Mouse (Mus musculus) embryo, embryonic 10 days (tissue): Measurements from ENCODE around the gene Cntf.

ENCODE experiments used
- DNase-seq: peaks from one replicate; pipeline ENCODE4 v3.0.0-alpha.2; 2015; ENCODE audit warnings: low spot score

Gene Cntf

DNA sequence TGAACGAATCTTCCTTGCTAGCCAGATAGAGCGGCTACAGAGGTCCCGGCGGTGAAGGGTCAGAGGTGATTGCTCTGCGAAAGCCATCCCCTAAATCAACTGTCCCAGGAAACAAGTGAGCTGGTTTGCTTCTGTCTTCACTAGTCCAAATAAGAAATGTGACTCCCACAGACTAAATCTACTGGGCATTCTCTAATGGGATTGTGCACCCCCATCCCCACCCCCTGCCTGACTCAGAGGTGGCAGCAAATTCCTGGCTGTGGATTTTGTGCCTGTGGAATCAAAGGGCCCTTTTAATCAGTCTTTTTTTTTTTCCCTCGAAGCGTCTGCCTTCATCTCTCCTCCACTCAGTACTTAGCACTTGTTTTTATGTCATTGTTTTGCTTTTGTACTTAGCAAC, at the start of gene Cntf:
Gene Cntf, minus strand, starts transcription at position 325 of the 400 bp plus-strand sequence.
- DNase-seq, result peak; percentile 40

GRCm38 (mm10) chr19:12813883-12814282, 48.5 kb upstream of the Cntf start:
- no peak for DNase-seq

- no peak for DNase-seq
These were observed 47.4 kb upstream of the Cntf start for GRCm38 (mm10) chr19:12812644-12813364.

DNA sequence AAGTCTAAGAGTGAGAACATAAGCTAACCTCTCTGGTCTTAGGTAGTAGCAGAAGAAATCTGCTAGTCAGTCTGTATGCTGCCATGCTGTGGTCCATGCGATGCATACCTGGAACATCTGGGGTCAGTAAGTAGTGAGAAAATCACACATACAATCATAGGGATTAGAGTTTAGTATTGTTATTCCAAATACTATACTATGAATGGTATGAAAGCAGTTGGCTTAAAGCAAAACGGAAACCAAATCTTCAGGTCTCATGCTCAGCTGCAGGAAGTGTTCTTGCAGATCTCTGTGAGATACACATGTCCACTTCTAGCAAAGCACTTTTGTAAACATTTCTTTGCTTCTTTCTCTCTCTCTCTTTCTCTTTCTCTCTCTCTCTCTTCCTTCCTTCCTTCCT, 40.8 kb upstream of the Cntf start:
- no peak for DNase-seq

DNA sequence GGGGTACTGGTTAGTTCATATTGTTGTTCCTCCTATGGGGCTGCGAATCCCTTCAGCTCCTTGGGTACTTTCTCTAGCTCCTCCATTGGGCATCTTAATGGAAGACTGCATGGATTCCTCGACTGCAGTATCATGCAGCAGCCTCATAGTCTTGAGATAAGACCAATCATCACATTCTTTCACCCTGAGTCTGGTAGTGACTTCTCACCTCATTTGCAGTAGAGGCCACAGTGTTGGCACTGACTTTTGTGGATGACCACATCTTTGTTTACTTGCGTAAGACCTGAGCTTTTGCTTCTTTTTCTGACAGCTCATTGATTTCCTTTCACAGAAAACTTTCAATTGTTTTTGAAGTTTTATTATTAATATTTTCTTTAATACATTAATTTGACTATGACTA, 40.3 kb upstream of the Cntf start:
- DNase-seq, result no peak

DNA sequence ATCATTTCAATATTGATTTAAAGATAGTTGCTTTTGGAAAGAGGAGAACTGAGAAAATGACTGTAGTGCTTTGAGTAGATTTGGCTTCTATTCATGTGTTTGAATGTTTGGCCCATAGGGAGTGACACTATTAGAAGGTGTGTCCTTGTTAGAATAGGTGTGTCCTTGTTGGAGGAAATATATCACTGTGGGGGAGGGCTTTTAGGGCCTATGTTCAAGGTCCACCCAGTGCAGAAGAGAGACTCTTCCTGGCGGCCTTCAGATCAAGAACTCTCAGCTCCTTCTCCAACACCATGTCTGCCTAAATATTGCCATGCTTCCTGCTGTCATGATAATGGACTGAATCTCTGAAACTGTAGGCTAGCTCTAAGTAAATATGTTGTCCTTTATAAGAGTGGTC, 38.8 kb upstream of the Cntf start:
- DNase-seq, result no peak

DNA sequence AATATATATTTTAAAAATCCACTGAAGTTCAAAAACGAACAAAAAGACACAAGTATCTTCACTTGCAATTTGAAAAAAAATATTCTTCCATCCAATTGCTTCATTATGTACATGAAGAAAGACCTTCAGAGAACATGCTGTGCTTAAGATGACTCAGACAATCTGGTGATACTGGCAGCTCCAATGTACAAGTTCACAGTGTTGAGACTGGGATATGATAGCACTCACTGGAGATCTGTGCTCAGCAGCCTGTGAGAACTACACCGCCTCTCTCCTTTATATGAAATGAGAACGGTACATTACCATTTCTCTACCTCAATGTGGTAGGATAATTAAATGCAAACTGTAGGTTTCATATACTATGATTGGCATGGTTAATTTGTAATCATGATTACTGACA, 37.4 kb upstream of the Cntf start:
- DNase-seq, result no peak

GRCm38 (mm10) chr19:12801046-12801445, 35.6 kb upstream of the Cntf start:
- DNase-seq, result no peak

DNA sequence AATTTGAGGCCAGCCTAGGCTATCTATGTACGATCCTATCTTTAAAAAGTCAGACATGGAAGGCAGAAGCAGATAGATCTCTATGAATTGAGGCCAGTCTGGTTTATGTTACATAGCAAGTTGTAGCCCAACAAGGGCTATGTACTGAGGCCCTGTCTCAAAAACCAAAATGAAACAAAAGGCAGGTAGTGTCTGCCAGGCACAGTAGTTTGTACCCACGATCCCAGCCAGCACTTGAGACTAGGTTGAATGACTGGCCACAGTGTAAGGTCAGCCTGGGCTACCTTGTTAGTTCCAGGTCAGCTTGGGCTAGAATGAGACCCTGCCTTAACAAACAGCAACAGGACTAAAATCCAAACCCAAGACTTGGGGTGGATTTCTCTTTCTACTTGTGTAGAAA, 35.2 kb upstream of the Cntf start:
- DNase-seq, result no peak

GRCm38 (mm10) chr19:12799081-12799480, 33.6 kb upstream of the Cntf start:
- DNase-seq, result no peak

GRCm38 (mm10) chr19:12798404-12798803, 33.0 kb upstream of the Cntf start:
- DNase-seq, result no peak

DNA sequence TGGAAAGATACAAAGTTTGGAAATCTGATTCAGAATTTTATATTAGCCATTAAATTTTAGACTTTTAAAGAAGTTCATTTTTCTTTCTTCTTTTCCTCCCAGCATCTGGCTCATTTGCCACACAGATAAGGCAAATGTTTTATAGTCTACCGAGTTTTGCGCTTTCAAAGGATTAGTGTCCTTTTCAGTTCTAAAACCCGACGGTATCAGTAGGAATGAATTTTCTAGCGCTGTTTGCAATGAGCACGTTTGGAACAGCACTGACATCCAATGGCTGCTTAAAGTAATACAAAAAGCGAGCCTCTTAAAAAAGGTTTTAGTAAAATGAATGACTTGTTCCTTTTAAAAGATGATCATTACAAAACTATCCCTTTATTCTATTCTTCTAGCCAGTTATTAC, 31.6 kb upstream of the Cntf start:
- peak; percentile 62 for DNase-seq

DNA sequence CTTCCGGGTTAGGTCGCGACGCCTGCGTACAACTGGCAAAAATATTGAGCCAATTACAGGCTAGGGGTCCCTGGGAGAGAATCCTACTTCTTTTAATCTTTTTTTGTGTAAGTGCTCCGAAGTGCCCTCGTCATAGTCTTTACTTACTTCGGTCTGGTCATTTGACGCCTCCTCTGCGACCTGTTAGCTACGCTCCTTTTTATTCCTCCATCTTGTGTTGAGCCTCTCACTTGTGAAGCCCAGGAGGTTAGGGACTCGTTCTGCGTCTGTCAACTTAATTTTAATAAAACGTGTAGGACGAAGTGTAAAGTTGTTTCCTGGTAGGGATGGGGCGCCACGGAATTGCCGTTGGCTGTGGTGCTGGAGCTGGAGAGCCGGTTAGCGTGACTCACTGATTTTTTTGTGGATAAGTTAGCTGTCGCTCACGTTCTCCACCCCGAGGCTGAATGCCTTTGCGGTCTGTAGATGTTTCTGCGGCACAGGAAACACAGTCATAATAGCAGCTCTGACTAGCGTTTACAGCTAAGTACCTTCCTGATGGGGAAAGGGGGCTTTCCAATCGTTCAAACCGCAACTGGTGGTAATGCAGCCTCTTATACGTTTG, 31.0 kb upstream of the Cntf start:
- peak; percentile 68 for DNase-seq

DNA sequence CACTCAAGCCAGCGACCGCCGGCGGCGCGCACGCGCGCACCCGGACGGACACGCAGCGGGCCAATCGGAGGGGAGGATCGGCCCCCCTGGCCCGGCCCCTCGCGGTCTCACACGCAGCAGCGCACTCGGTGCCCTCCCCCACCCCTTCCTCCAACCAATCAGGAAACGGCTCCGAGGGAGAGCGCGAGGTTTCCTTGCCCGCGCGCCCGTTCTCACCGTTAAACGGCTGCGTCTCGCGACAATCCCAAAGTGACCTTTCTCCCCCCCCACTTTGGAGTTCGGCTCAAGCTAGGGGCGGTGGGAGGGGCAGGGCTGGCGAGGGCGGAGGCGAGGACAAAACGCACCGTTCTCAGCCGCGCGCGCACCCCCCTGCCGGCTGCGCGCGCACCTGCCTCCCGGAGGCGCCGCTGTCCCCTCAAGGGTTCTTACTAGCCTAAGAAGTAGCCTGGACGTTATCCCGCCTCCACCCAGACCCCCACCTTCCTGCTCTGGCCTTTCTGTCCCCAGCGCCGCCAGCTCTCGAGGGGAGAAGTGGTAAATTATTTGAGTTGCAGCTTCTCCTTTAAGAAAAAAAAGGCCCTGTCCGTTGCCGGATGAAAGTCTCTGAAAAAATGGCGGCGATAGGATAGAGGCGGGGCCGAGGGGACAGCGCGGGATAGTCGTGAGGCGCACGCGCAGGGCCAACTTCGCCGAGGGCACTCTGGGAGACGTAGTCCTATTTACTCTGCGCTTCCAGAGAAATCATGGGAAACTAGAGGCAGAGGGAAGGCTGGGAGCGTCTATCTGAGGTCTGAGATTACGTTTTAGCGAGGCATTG, 30.3 kb upstream of the Cntf start, which contains the start of the genes Zfp91 and Lpxn:
Gene Zfp91, minus strand, starts transcription at position 616 of the 817 bp plus-strand sequence.
Gene Lpxn, plus strand, starts transcription at position 683 of the 817 bp plus-strand sequence.
- DNase-seq, result peak; percentile 98

DNA sequence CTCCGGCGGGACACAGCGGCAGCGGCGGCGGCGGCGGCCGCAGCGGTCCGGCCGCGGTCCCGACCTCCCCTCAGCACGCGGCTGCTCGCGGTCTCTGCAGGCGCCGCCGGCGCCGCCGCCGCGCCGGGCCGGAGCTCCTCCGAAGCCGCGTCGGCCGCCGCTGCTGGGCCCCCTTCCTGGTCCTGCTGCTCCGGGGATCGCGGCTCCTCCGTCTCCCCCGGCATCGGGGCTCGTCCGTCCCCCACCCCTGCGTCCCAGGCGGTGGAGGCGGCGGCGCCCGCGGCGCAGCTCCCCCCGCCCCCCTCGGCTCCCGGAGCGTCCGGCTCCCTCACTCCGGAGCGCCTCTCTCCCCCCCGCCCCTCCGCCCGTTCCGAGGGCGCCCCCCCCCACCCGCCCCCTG, 29.7 kb upstream of the Cntf start:
- no peak for DNase-seq

GRCm38 (mm10) chr19:12794056-12795044, 28.9 kb upstream of the Cntf start:
- DNase-seq, result peak; percentile 93

GRCm38 (mm10) chr19:12792374-12792773, 26.9 kb upstream of the Cntf start:
- DNase-seq, result no peak

GRCm38 (mm10) chr19:12787721-12788120, 22.3 kb upstream of the Cntf start:
- no peak for DNase-seq

DNA sequence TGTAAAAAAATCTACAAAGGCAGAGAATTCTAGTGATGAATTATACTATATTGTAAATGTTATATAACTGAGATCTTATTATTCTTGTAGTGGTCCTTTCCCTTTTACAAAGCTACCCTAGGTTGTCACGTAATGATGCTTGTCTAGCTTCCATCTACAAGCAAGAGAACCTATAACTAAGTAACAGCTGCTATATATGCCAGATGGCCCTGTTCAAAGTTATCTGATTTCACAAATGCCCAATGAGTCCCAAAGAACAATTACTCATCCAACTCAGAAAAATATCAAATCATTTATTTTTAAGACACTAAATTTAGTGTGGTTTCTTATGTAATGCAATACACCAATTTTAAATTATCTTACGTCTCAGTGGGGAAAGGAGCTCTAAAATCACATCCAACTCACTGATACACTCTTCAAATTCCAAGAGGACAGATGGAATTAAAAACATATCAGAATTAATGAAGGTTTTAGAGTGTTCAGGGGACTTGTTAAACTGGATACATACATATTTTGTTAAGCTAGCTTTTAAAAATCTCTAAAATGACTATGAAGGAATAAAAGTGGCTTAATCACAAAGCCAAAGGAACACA, 21.5 kb upstream of the Cntf start:
- DNase-seq, result no peak

DNA sequence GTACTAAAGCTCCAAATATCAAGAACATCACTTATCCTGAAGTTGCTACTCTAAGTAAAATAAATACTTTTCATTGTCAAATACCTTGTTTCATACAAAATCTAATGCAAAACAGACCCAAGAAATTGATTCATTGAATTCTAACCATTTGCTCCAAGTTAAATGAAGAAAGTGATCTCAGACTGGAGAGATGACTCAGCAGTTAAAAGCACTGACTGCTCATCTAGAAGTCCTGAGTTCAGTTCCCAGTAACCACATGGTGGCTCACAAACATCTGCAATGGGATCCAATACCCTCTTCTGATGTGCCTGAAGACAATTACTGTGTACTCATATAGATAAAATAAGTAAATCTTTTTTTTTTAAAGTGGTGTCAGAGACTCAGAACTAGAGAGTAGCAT, 15.0 kb upstream of the Cntf start:
- DNase-seq, result no peak

- no peak for DNase-seq
These were observed 5.5 kb upstream of the Cntf start for GRCm38 (mm10) chr19:12770888-12771287.
